Mouse (Mus musculus): ENCODE data around the gene Myh3. TPM values are rescaled to one million over a fixed set of nuclear protein-coding genes. Genes with fewer than 3 reads are reported as not detected.

Myh3 gene
- polyA plus RNA-seq, 1 experiment, result 0.02 TPM

- H3K4me1 ChIP-seq (ENCODE audit: control insufficient read depth, insufficient read depth, low read length), result no peaks in the 10 kb centered on the region
- no peak overlapping the region for H3K27ac ChIP-seq (ENCODE audit: insufficient read depth, low read depth, low read length)
- WGBS, result 85% methylated on average over 5 of the region's 5 CpGs
- no peaks in the 10 kb centered on the region for H3K36me3 ChIP-seq (ENCODE audit: control insufficient read depth, insufficient read depth, low read length)
- TF ChIP-seq POLR2A (IDR thresholded peaks at IDR 0.05; ENCODE audit: low read depth, low read length), result no peak
- no peak for TF ChIP-seq CTCF (conservative IDR thresholded peaks at IDR 0.05; ENCODE audit: insufficient read depth, insufficient read length, low read depth, low read length)
- H3K27me3 ChIP-seq (replicated peaks; ENCODE audit: control insufficient read depth, insufficient read depth, low read length), result no peaks in the 10 kb centered on the region
- H3K4me3 ChIP-seq (ENCODE audit: insufficient read depth, low read depth, low read length), result no peak overlapping the region
- DNase-seq, result no peak
These were observed 1.3 kb upstream of the Myh3 start for GRCm38 (mm10) chr11:67076781-67077180.

GRCm38 (mm10) chr11:67077435-67077834 lies 665 bp upstream of the Myh3 start:
- WGBS, result 55% methylated on average over 3 of the region's 3 CpGs

GRCm38 (mm10) chr11:67078888-67079287 lies 788 bp downstream of the Myh3 start:
- DNase-seq, result no peak
- H3K27me3 ChIP-seq (replicated peaks; ENCODE audit: control insufficient read depth, insufficient read depth, low read length), result no peaks in the 10 kb centered on the region
- no peaks in the 10 kb centered on the region for H3K4me1 ChIP-seq (ENCODE audit: control insufficient read depth, insufficient read depth, low read length)
- no peak overlapping the region for H3K27ac ChIP-seq (ENCODE audit: insufficient read depth, low read depth, low read length)
- WGBS, result 91% methylated on average over 6 of the region's 6 CpGs
- TF ChIP-seq POLR2A (IDR thresholded peaks at IDR 0.05; ENCODE audit: low read depth, low read length) (no peak), CTCF (conservative IDR thresholded peaks at IDR 0.05; ENCODE audit: insufficient read depth, insufficient read length, low read depth, low read length) (no peak)
- H3K4me3 ChIP-seq (ENCODE audit: insufficient read depth, low read depth, low read length), result no peak overlapping the region
- no peaks in the 10 kb centered on the region for H3K36me3 ChIP-seq (ENCODE audit: control insufficient read depth, insufficient read depth, low read length)

More at GRCm38 (mm10) chr11:67077435-67077834, 665 bp upstream of the Myh3 start:
- H3K4me3 ChIP-seq (ENCODE audit: insufficient read depth, low read depth, low read length), result no peak overlapping the region
- TF ChIP-seq POLR2A (IDR thresholded peaks at IDR 0.05; ENCODE audit: low read depth, low read length) (no peak), CTCF (conservative IDR thresholded peaks at IDR 0.05; ENCODE audit: insufficient read depth, insufficient read length, low read depth, low read length) (no peak)
- DNase-seq, result no peak
- no peaks in the 10 kb centered on the region for H3K27me3 ChIP-seq (replicated peaks; ENCODE audit: control insufficient read depth, insufficient read depth, low read length)
- H3K36me3 ChIP-seq (ENCODE audit: control insufficient read depth, insufficient read depth, low read length), result no peaks in the 10 kb centered on the region
- no peaks in the 10 kb centered on the region for H3K4me1 ChIP-seq (ENCODE audit: control insufficient read depth, insufficient read depth, low read length)
- no peak overlapping the region for H3K27ac ChIP-seq (ENCODE audit: insufficient read depth, low read depth, low read length)

GRCm38 (mm10) chr11:67079740-67080139 lies 1.6 kb downstream of the Myh3 start:
- 77% methylated on average over 11 of the region's 11 CpGs for WGBS
- Histone ChIP-seq H3K4me3 (ENCODE audit: insufficient read depth, low read depth, low read length) (no peak overlapping the region), H3K27ac (ENCODE audit: insufficient read depth, low read depth, low read length) (no peak overlapping the region), H3K4me1 (ENCODE audit: control insufficient read depth, insufficient read depth, low read length) (no peaks in the 10 kb centered on the region), H3K36me3 (ENCODE audit: control insufficient read depth, insufficient read depth, low read length) (no peaks in the 10 kb centered on the region), H3K27me3 (replicated peaks; ENCODE audit: control insufficient read depth, insufficient read depth, low read length) (no peaks in the 10 kb centered on the region)
- TF ChIP-seq CTCF (conservative IDR thresholded peaks at IDR 0.05; ENCODE audit: insufficient read depth, insufficient read length, low read depth, low read length), result no peak
- TF ChIP-seq POLR2A (IDR thresholded peaks at IDR 0.05; ENCODE audit: low read depth, low read length), result no peak
- DNase-seq, result no peak

- Histone ChIP-seq H3K4me3 (ENCODE audit: insufficient read depth, low read depth, low read length) (no peak overlapping the region), H3K36me3 (ENCODE audit: control insufficient read depth, insufficient read depth, low read length) (no peaks in the 10 kb centered on the region), H3K4me1 (ENCODE audit: control insufficient read depth, insufficient read depth, low read length) (no peaks in the 10 kb centered on the region), H3K27me3 (replicated peaks; ENCODE audit: control insufficient read depth, insufficient read depth, low read length) (no peaks in the 10 kb centered on the region), H3K27ac (ENCODE audit: insufficient read depth, low read depth, low read length) (no peak overlapping the region)
- peak; percentile 56 for DNase-seq
- TF ChIP-seq CTCF (conservative IDR thresholded peaks at IDR 0.05; ENCODE audit: insufficient read depth, insufficient read length, low read depth, low read length) (peak; percentile 67), POLR2A (IDR thresholded peaks at IDR 0.05; ENCODE audit: low read depth, low read length) (no peak)
- 5% methylated on average over 3 of the region's 3 CpGs for WGBS
These were observed 2.1 kb downstream of the Myh3 start for GRCm38 (mm10) chr11:67080168-67080567.

- WGBS, result 3% methylated on average over 11 of the region's 11 CpGs
- Histone ChIP-seq H3K4me1 (ENCODE audit: control insufficient read depth, insufficient read depth, low read length) (no peaks in the 10 kb centered on the region), H3K27me3 (replicated peaks; ENCODE audit: control insufficient read depth, insufficient read depth, low read length) (no peaks in the 10 kb centered on the region), H3K27ac (ENCODE audit: insufficient read depth, low read depth, low read length) (no peak overlapping the region), H3K36me3 (ENCODE audit: control insufficient read depth, insufficient read depth, low read length) (no peaks in the 10 kb centered on the region), H3K4me3 (ENCODE audit: insufficient read depth, low read depth, low read length) (no peak overlapping the region)
- peak; percentile 49 for DNase-seq
- TF ChIP-seq CTCF (conservative IDR thresholded peaks at IDR 0.05; ENCODE audit: insufficient read depth, insufficient read length, low read depth, low read length) (no peak), POLR2A (IDR thresholded peaks at IDR 0.05; ENCODE audit: low read depth, low read length) (no peak)
These were observed 3.1 kb downstream of the Myh3 start for GRCm38 (mm10) chr11:67081125-67081649.

GRCm38 (mm10) chr11:67082188-67082587 lies 4.1 kb downstream of the Myh3 start:
- H3K27ac ChIP-seq (ENCODE audit: insufficient read depth, low read depth, low read length), result no peak overlapping the region
- no peak for DNase-seq
- no peaks in the 10 kb centered on the region for H3K4me1 ChIP-seq (ENCODE audit: control insufficient read depth, insufficient read depth, low read length)
- no peak for TF ChIP-seq CTCF (conservative IDR thresholded peaks at IDR 0.05; ENCODE audit: insufficient read depth, insufficient read length, low read depth, low read length)
- no peak for TF ChIP-seq POLR2A (IDR thresholded peaks at IDR 0.05; ENCODE audit: low read depth, low read length)
- H3K4me3 ChIP-seq (ENCODE audit: insufficient read depth, low read depth, low read length), result no peak overlapping the region
- no peaks in the 10 kb centered on the region for H3K36me3 ChIP-seq (ENCODE audit: control insufficient read depth, insufficient read depth, low read length)
- WGBS, result 81% methylated on average over 7 of the region's 7 CpGs
- H3K27me3 ChIP-seq (replicated peaks; ENCODE audit: control insufficient read depth, insufficient read depth, low read length), result no peaks in the 10 kb centered on the region
